Mouse (Mus musculus) embryonic facial prominence, embryonic 12.5 days (tissue): ENCODE measurements around the gene Syngap1. TPM values are rescaled to one million over a fixed set of nuclear protein-coding genes. Genes with fewer than 3 reads are reported as not detected.
"Not testable (repeated sequence)": the region's sequence is repeated elsewhere in the genome, so short reads cannot be mapped to it uniquely, and the experiment has no call there.

Source experiments
- ATAC-seq: fragments of 200-750 bp; cut with Nextera tagmentation; 2 replicates; pipeline ENCODE4 v1.8.0; 2017; ENCODE audit not compliant: insufficient number of reproducible peaks, insufficient read depth, low FRiP score, low TSS enrichment
- H3K27ac ChIP-seq: fragments of 300-500 bp; sonication (generic); 2 replicates; pipeline ENCODE4 v1.5.1; 2016; ENCODE audit warnings: mild to moderate bottlenecking
- H3K27me3 ChIP-seq: fragments of 300-500 bp; sonication (generic); 2 replicates; pipeline ENCODE4 v1.6.1; 2016; ENCODE audit warnings: mild to moderate bottlenecking, moderate library complexity
- H3K36me3 ChIP-seq: fragments of 300-500 bp; sonication (generic); 2 replicates; pipeline ENCODE4 v1.6.1; 2016; ENCODE audit warnings: mild to moderate bottlenecking
- H3K4me1 ChIP-seq: fragments of 300-500 bp; sonication (generic); 2 replicates; pipeline ENCODE4 v1.6.1; 2016
- H3K4me2 ChIP-seq: fragments of 300-500 bp; sonication (generic); replicated peaks from 2 replicates; pipeline ENCODE4 v1.6.1; 2016; ENCODE audit warnings: mild to moderate bottlenecking, moderate library complexity
- H3K4me3 ChIP-seq: fragments of 300-500 bp; sonication (generic); 2 replicates; pipeline ENCODE4 v1.5.1; 2016; ENCODE audit warnings: mild to moderate bottlenecking
- H3K9ac ChIP-seq: fragments of 300-500 bp; sonication (generic); 2 replicates; pipeline ENCODE4 v1.6.1; 2016; ENCODE audit warnings: mild to moderate bottlenecking, moderate library complexity
- H3K9me3 ChIP-seq: fragments of 300-500 bp; sonication (generic); 2 replicates; pipeline ENCODE4 v1.6.1; 2016; ENCODE audit warnings: mild to moderate bottlenecking, moderate library complexity
- WGBS: fragments of 180-500 bp; shearing (Covaris S2); methylation state at CpG from one replicate; pipeline ENCODE4 v1.1.7; 2016; 5-methylcytosine and 5-hydroxymethylcytosine counted together
- polyA plus RNA-seq: library from polyadenylated mRNA; unstranded; fragments of >200 nt; fragmentation: Nextera tagmentation; extraction: Ambion mirVana; gene quantifications from 2 replicates; pipeline ENCODE4 v1.2.1, GENCODE M21; 2016

Syngap1 gene
- polyA plus RNA-seq, 1 experiment from 2014 or later: 4.0 TPM

- WGBS: 72% methylated on average over 2 of the region's 2 CpGs
- Histone ChIP-seq H3K4me1 (0 out of 2 replicates have a peak, but pooled peaks cover 5% of the 10 kb centered on the region), H3K27me3 (no peaks in the 10 kb centered on the region), H3K36me3 (peaks cover 12% of the 10 kb centered on the region; the same call in 1 of the 2 replicates), H3K9ac (no peak overlapping the region), H3K4me3 (peak overlapping the region; percentile 73), H3K27ac (no peak overlapping the region), H3K4me2 (peak overlapping the region; percentile 65), H3K9me3 (no peaks in the 10 kb centered on the region)
- ATAC-seq: no peak
These were observed 22.7 kb upstream of the Syngap1 start for GRCm38 (mm10) chr17:26918343-26918742.

- WGBS: 71% methylated on average over 2 of the region's 2 CpGs
- H3K27ac ChIP-seq: not testable (repeated sequence)
These were observed 21.5 kb upstream of the Syngap1 start for GRCm38 (mm10) chr17:26919516-26919915.

GRCm38 (mm10) chr17:26922368-26922767 lies 18.7 kb upstream of the Syngap1 start:
- H3K9ac ChIP-seq, H3K27me3 ChIP-seq, ATAC-seq, H3K4me3 ChIP-seq, H3K27ac ChIP-seq, H3K4me2 ChIP-seq, H3K4me1 ChIP-seq, H3K9me3 ChIP-seq: not testable (repeated sequence)
- peaks cover 39% of the 10 kb centered on the region for H3K36me3 ChIP-seq
- WGBS: 94% methylated on average over 6 of the region's 6 CpGs

More at GRCm38 (mm10) chr17:26919516-26919915, 21.5 kb upstream of the Syngap1 start:
- not testable (repeated sequence) for H3K4me1 ChIP-seq, ATAC-seq, H3K9ac ChIP-seq, H3K4me2 ChIP-seq, H3K4me3 ChIP-seq, H3K27me3 ChIP-seq, H3K9me3 ChIP-seq
- peaks cover 17% of the 10 kb centered on the region for H3K36me3 ChIP-seq

GRCm38 (mm10) chr17:26925414-26925813 lies 15.6 kb upstream of the Syngap1 start:
- peaks cover 61% of the 10 kb centered on the region for H3K36me3 ChIP-seq
- H3K4me2 ChIP-seq, H3K27me3 ChIP-seq, H3K9me3 ChIP-seq, H3K27ac ChIP-seq, H3K4me1 ChIP-seq, H3K4me3 ChIP-seq, ATAC-seq, H3K9ac ChIP-seq: not testable (repeated sequence)
- WGBS: 92% methylated on average over 9 of the region's 9 CpGs

GRCm38 (mm10) chr17:26931795-26932194 lies 9.3 kb upstream of the Syngap1 start:
- not testable (repeated sequence) for H3K4me3 ChIP-seq, H3K4me1 ChIP-seq, H3K27me3 ChIP-seq, H3K9ac ChIP-seq, H3K4me2 ChIP-seq, H3K9me3 ChIP-seq, ATAC-seq, H3K27ac ChIP-seq
- H3K36me3 ChIP-seq: peaks cover 46% of the 10 kb centered on the region
- WGBS: 66% methylated on average over 7 of the region's 7 CpGs

- Histone ChIP-seq H3K9ac (peak within 1 kb of the TSS; percentile 81), H3K4me3 (peak within 1 kb of the TSS; percentile 85), H3K9me3 (no peaks in the 10 kb centered on the region), H3K4me1 (peaks cover 18% of the 10 kb centered on the region), H3K4me2 (peak within 1 kb of the TSS; percentile 93), H3K27me3 (no peaks in the 10 kb centered on the region), H3K27ac (peak within 1 kb of the TSS; percentile 79), H3K36me3 (peaks cover 45% of the 10 kb centered on the region)
- 1% methylated on average over 38 of the region's 43 CpGs for WGBS
- peak; percentile 81 for ATAC-seq
These were observed 8.1 kb upstream of the Syngap1 start, which contains the start of gene Phf1 for GRCm38 (mm10) chr17:26932839-26933398. Phf1 (plus strand) TSS chr17:26933052.

GRCm38 (mm10) chr17:26933419-26933818 lies 7.6 kb upstream of the Syngap1 start:
- Histone ChIP-seq H3K4me2 (peak overlapping the region; percentile 93), H3K4me3 (peak overlapping the region; percentile 85), H3K36me3 (peaks cover 42% of the 10 kb centered on the region), H3K4me1 (peaks cover 23% of the 10 kb centered on the region), H3K9me3 (no peaks in the 10 kb centered on the region), H3K27me3 (no peaks in the 10 kb centered on the region), H3K9ac (peak overlapping the region; percentile 81), H3K27ac (peak overlapping the region; percentile 79)
- WGBS: 8% methylated on average over 13 of the region's 13 CpGs
- ATAC-seq: peak; percentile 13

- Histone ChIP-seq H3K36me3 (peaks cover 36% of the 10 kb centered on the region), H3K4me2 (peak overlapping the region; percentile 93), H3K9me3 (no peaks in the 10 kb centered on the region), H3K27me3 (no peaks in the 10 kb centered on the region), H3K27ac (peak overlapping the region; percentile 79), H3K4me1 (peaks cover 26% of the 10 kb centered on the region), H3K4me3 (peak overlapping the region; percentile 85), H3K9ac (peak overlapping the region; percentile 81)
- no peak for ATAC-seq
- WGBS: 83% methylated on average over 16 of the region's 16 CpGs
These were observed 6.9 kb upstream of the Syngap1 start for GRCm38 (mm10) chr17:26933885-26934827.

GRCm38 (mm10) chr17:26935027-26935426 lies 6.0 kb upstream of the Syngap1 start:
- WGBS: 93% methylated on average over 9 of the region's 9 CpGs
- Histone ChIP-seq H3K4me1 (peaks cover 27% of the 10 kb centered on the region), H3K27ac (no peak overlapping the region), H3K9me3 (no peaks in the 10 kb centered on the region), H3K4me3 (no peak overlapping the region), H3K4me2 (no peak overlapping the region), H3K36me3 (peaks cover 28% of the 10 kb centered on the region), H3K27me3 (no peaks in the 10 kb centered on the region), H3K9ac (no peak overlapping the region)
- no peak for ATAC-seq

GRCm38 (mm10) chr17:26936453-26936852 lies 4.6 kb upstream of the Syngap1 start:
- ATAC-seq: no peak
- Histone ChIP-seq H3K27me3 (no peaks in the 10 kb centered on the region), H3K4me1 (peaks cover 37% of the 10 kb centered on the region), H3K9me3 (no peaks in the 10 kb centered on the region), H3K27ac (no peak overlapping the region), H3K4me3 (no peak overlapping the region), H3K9ac (peak overlapping the region; percentile 24; the same call in 1 of the 2 replicates), H3K4me2 (no peak overlapping the region), H3K36me3 (peaks cover 28% of the 10 kb centered on the region)
- 79% methylated on average over 12 of the region's 12 CpGs for WGBS

- Histone ChIP-seq H3K4me3 (no peak overlapping the region), H3K27ac (no peak overlapping the region), H3K9ac (no peak overlapping the region), H3K27me3 (no peaks in the 10 kb centered on the region), H3K4me2 (no peak overlapping the region), H3K4me1 (peaks cover 39% of the 10 kb centered on the region), H3K36me3 (peaks cover 28% of the 10 kb centered on the region), H3K9me3 (no peaks in the 10 kb centered on the region)
- no peak for ATAC-seq
- WGBS: 86% methylated on average over 15 of the region's 15 CpGs
These were observed 3.9 kb upstream of the Syngap1 start for GRCm38 (mm10) chr17:26936921-26937695.
